Mouse (Mus musculus) spleen, postnatal 10 days (tissue): Measurements from ENCODE around the gene Anapc2.

Experiments used
- DNase-seq, 2 experiments: peaks; one replicate each; pipeline ENCODE4 v3.0.0; 2021 to 2022; ENCODE audit warnings: low spot score in 2 of 2

Gene Anapc2

GRCm38 (mm10) chr2:25303452-25303851 is 31.2 kb downstream of the Anapc2 start:
- no peak for DNase-seq

- no peak for DNase-seq
Observed at GRCm38 (mm10) chr2:25303931-25304656, 31.8 kb downstream of the Anapc2 start.

DNA sequence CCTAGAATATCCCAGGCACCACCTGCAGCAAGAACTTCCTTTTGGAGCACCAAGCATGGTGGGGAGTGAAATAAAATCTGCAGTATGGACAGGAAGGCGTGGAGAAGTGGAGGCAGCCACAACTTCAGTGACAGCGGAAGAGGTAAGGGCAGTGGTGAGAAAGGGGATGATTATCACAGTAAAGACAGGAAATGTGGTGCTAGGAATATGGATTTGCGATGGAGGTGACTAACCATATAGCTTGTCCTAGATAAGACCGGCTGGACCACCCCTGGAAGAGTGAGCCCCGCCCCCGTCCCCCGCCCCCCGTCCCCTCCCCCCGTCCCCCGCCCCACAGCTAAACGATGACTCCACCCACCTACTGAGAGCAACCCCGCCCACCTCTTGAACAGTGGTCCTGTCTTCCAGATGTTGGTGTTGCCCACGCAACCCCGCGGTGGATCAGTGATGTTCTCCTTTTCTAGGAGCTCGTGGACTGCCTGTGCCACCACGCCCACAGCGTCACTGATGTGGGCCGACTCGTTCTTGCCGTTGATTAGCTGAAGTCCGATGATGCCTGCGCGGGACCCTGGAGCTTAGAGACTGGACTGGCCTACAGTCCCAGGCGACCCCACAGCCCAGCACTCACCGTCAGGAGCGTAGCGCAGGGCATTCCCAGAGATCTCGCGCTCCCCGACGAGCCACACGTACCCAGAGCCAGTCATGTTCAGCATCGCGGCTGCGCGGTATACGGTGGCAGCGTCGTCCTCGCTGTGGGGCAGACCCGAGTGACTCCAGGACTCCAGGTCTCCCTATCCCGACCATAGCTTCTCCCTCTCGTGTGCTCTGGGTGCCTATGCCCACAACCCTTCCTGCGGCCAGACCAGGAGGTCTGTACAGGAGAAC is 32.6 kb downstream of the Anapc2 start:
- DNase-seq, result no peak

DNA sequence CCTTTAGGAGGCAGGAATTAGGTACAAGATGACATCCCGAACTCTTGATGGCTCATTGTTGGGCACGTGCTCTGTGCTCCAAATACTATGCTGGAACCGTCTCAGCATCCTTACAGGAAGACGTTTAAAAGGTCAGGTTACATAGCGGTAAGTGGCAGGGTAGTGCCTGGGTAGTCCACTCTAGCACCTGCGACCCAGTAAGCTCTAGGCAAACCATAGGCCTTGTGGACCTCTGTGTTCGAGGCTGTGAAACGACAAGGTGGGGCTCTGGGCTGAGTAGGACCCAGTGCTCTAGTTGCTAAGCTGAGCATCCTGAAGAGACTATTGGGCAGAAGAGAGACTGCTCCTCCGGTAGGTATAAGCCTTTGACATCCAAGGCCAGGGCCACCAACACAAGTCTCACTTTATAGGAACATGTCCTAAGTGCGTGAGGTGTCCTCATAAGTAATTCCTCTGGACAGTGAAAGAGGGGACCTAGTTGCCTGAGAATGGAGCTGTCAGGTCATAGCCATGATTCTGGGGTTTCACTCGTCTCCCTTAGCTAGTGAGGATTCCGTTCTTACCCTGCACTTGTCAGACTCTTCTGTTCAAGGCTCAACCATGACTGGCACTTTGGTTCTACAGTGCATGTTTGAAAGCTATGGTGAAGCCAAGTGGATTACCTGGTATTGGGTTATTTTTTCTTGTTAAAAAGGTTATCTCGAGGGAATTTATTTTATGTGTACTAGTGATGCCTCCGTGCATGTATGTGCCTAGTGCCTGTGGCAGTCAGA is 33.5 kb downstream of the Anapc2 start:
- DNase-seq, result no peak

- no peak for DNase-seq
Observed at GRCm38 (mm10) chr2:25310180-25310579, 37.9 kb downstream of the Anapc2 start.

GRCm38 (mm10) chr2:25310969-25311368 is 38.7 kb downstream of the Anapc2 start:
- DNase-seq, result no peak

DNA sequence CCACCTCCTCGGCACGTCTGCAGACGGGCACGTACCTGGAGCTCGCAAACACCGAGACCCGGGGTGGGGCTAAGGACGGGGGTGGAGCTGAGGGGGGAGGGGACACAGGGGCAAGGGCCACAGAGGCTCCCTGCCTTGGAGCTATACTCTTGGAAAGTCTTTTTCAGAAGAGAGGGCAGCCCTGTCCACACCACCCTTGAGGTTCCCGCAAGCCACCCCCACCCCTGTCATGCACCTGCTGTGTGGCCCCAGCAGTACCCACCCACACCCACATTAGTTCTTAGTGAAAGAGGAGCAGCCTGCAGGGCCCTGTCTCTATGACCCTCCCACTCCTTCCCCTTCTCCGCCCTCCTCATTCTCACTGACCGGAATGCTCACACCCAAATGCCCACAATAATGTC is 39.2 kb downstream of the Anapc2 start:
- no peak for DNase-seq

DNA sequence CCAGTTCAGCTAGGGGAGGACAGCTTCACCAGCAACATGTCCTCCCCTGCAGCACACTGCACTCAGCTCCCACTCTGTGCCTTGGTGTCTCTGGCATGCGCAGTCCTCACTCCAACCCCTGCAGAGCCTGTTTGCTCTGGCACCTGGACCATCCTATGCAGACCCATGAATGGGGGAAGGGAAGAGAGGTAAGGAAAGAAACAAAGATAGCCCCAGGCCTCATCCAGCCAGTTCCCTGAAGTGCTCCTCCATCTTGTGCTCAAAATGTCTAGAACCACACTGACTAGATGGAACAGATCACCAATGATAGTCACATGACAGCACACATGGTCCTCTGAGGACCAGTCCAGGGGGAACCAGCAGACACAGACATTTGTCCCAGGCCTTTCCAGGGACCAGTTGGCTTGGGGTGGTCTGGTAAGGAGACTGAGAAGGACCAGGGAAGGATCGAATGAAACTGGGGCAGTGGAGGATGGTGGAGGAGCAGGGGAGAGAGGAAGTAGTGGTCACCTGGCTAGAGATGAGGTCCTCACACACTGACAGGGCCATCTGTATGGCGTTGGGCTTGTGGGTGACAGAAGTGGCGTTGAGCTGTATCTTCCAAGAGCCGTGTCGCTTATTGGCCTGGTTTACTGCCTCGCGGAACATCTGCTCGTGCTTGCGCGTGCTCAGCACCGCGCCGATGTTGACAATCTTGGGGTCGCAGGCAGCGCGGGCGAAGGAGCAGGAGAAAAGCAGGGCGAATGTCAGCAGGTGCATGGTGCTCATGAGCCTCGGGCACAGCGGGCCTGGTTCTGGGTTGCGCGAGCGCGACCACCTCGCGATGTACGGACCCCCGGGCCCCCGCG is 46.1 kb downstream of the Anapc2 start:
- no peak for DNase-seq

DNA sequence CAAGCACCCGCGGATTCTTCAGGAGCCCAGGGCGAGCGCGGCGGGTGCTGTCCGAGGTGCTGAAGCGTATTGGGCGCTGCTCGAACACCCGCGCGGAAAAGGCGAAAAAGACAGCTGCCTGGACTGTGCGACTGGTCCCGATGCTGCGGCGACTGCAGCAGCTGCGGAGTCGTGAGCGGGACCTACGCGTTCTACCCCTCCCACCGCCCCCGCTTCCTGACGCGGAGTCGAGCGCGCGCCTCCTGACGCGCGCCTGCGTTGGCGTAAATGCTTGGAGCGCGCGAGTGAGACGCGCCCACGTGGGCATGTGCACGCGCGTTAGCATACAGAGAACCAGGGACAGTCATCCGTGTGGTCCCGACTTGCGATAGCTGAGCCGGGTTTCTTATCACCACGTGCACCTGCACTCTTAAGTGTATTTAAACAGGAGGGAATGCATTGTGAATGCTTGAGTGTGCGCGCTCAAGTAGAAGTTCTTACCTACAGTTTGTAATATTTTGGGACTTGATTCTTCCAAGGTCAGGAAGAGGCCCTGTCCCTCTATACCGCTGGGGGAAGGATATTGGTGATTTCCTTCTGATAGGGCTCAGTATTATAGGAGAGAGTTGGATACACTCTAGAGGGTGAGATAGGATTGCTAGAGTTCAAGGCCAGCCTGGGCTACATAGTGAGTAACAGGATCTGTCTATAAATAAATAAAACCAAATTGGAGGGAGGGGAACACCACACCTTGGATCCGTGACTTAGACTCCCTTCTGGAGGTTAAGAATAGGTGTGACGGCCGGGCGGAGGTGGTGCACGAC is 46.9 kb downstream of the Anapc2 start, which contains the start of gene Grin1:
Grin1 (minus strand) TSS at position 217 of the 803 bp plus-strand sequence.
- peak; percentile 37 to 82 for DNase-seq

GRCm38 (mm10) chr2:25320084-25320483 is 47.8 kb downstream of the Anapc2 start:
- no peak for DNase-seq

DNA sequence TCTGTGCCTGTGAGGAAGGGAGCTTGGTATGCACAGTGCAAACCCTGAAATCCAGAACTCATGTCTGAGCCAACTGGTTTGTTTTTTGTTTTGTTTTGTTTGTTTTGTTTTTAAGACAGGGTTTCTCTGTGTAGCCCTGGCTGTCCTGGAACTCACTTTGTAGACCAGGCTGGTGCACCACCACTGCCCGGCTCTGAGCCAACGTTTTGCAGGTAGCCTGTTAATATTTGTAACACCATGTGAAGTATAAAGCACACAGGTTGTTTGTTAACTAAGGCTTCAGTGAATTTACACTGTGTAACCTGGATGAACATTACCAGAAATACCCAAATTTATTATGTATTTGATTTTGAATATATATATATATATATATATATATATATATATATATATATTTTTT is 53.8 kb downstream of the Anapc2 start:
- DNase-seq, result no peak

DNA sequence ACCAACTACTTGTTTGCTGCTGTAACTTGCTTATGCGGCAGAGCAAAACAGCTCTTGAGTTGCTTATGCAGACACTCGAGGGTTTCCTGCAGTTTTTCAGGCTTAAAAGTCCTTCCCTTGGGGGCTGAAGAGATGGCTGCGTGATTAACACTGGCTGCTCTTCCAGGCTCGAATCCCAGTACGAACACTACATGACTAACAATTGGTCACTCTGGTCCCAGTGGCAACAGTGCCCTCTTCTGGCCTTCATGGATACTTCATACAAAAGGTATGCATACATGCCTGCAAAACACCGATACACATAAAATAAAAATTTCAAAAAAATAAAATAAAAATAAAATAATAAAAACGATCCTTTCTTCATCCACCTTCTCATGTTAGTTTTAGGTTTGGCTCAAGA is 56.2 kb downstream of the Anapc2 start:
- DNase-seq, result peak in 1 of 2 experiments; percentile 46

- DNase-seq, result no peak
Observed at GRCm38 (mm10) chr2:25331470-25331869, 59.2 kb downstream of the Anapc2 start.

DNA sequence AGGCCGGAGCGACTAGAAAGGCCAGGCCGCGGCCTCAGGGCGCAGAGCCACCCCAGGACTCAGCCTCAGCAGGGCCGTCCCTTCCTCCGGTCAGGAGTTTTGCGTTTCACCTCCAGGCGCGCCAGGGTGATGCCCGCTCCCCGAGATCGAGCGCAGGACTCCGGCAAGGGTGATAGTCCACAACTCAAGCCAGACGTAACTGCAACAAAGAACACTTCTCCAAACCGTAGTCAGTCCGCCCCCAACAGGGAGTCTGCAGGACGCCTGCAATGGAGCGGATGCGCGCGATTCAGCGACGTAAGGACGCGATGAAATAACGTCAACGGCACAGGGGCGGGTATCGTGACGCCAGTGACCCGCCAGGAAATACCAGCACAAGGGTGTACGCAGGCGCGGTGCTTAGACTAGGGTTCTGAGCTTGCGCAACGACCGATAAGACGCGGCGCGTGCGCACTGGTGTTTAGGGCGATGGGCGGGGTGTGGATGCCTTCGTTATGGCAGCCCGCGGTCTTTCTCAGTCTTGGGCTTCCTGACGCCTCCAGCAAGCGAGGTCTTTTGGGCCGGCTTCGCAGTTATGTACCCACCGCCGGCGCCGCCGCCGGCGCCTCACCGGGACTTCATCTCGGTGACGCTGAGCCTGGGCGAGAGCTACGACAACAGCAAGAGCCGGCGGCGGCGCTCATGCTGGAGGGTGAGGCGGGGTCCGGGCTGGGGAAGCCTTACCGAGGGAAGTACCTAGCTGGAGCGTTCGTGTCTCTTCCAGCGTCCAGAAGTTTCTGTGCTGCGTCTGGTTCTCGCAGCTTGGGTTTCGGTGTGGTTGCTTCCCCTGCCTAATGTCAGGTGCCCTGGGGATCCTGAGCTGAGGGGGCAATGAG is 60.2 kb downstream of the Anapc2 start, which contains the start of gene Man1b1:
Man1b1 (plus strand) TSS at position 53 of the 875 bp plus-strand sequence.
- DNase-seq, result peak; percentile 99 to 100

DNA sequence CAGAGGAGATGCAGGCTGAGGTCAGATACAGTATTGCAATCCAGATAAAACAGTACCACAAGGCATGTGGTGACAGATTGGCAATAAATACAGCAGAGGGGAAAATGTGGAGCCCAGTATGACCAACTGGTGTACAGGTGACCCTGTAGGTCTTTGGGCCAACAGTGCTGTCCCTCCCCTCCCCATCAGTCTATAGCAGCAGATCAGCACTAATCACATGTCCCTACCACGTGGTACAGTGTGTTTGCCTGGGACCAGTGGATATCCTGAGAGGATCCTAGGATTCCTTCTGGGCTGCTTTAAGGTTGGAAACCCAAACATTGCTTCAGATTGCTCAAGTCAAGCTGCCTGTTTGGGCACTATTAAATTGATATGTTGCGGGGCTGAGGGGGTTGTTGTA is 61.3 kb downstream of the Anapc2 start:
- no peak for DNase-seq
